Mouse (Mus musculus): Measurements from ENCODE around the gene Zc3hc1. TPM values are rescaled to one million over a fixed set of nuclear protein-coding genes. Genes with fewer than 3 reads are reported as not detected.

Zc3hc1 gene
- polyA plus RNA-seq, 2 experiments = 13.7 to 23.4 TPM

GRCm38 (mm10) chr6:30432461-30433192 is 41.8 kb upstream of the Zc3hc1 start:
- peaks cover 0 to 2% of the 10 kb centered on the region in 2 experiments; a peak in 2 of 4 replicates for H3K4me1 ChIP-seq (replicated peaks; ENCODE audit: control insufficient read depth in 2 of 2, insufficient read depth in 2 of 2, low read length in 1 of 2)
- H3K9me3 ChIP-seq (ENCODE audit: control insufficient read depth, low read length) = no peaks in the 10 kb centered on the region
- H3K27ac ChIP-seq = no peak overlapping the region
- WGBS (ENCODE audit: insufficient replicate concordance) = 68% methylated on average over 3 of the region's 3 CpGs
- H3K9ac ChIP-seq (replicated peaks) = no peak overlapping the region
- H3K4me2 ChIP-seq (ENCODE audit: low read depth) = no peak overlapping the region
- no peaks in the 10 kb centered on the region for H3K36me3 ChIP-seq (replicated peaks; ENCODE audit: control insufficient read depth, insufficient read depth, low read depth)
- ATAC-seq (ENCODE audit: insufficient read depth) (no peak), DNase-seq (ENCODE audit: low read depth in 3 of 3, low spot score in 3 of 3) (no peak)
- no peaks in the 10 kb centered on the region for H3K27me3 ChIP-seq (ENCODE audit: control insufficient read depth, insufficient read depth, low read length)
- TF ChIP-seq EP300 (IDR thresholded peaks at IDR 0.05; ENCODE audit: low read depth) (no peak), CTCF (IDR thresholded peaks at IDR 0.05; ENCODE audit: low read depth) (no peak)
- H3K4me3 ChIP-seq (ENCODE audit: insufficient read depth in 1 of 2, low read depth in 2 of 2, low read length in 2 of 2) = no peak overlapping the region

- Histone ChIP-seq H3K4me1 (replicated peaks; ENCODE audit: control insufficient read depth in 2 of 2, insufficient read depth in 2 of 2, low read length in 1 of 2) (no peaks in the 10 kb centered on the region), H3K27me3 (ENCODE audit: control insufficient read depth, insufficient read depth, low read length) (no peaks in the 10 kb centered on the region), H3K4me3 (ENCODE audit: insufficient read depth in 1 of 2, low read depth in 2 of 2, low read length in 2 of 2) (no peak overlapping the region), H3K36me3 (replicated peaks; ENCODE audit: control insufficient read depth, insufficient read depth, low read depth) (no peaks in the 10 kb centered on the region), H3K4me2 (ENCODE audit: low read depth) (no peak overlapping the region), H3K9ac (replicated peaks) (no peak overlapping the region), H3K27ac (no peak overlapping the region), H3K9me3 (ENCODE audit: control insufficient read depth, low read length) (no peaks in the 10 kb centered on the region)
- DNase-seq (ENCODE audit: low read depth in 3 of 3, low spot score in 3 of 3) (no peak), ATAC-seq (ENCODE audit: insufficient read depth) (no peak)
- no peak for TF ChIP-seq CTCF (IDR thresholded peaks at IDR 0.05; ENCODE audit: low read depth)
- no peak for TF ChIP-seq EP300 (IDR thresholded peaks at IDR 0.05; ENCODE audit: low read depth)
- WGBS (ENCODE audit: insufficient replicate concordance) = 89% methylated on average over 7 of the region's 7 CpGs
Measured at GRCm38 (mm10) chr6:30416801-30417200, 26.0 kb upstream of the Zc3hc1 start.

- no peaks in the 10 kb centered on the region for H3K9me3 ChIP-seq (ENCODE audit: control insufficient read depth, low read length)
- H3K9ac ChIP-seq (replicated peaks) = no peak overlapping the region
- H3K4me2 ChIP-seq (ENCODE audit: low read depth) = no peak overlapping the region
- H3K27ac ChIP-seq = no peak overlapping the region
- H3K4me3 ChIP-seq (ENCODE audit: insufficient read depth in 1 of 2, low read depth in 2 of 2, low read length in 2 of 2) = no peak overlapping the region
- TF ChIP-seq EP300 (IDR thresholded peaks at IDR 0.05; ENCODE audit: low read depth) = no peak
- peak; percentile 35 for TF ChIP-seq CTCF (IDR thresholded peaks at IDR 0.05; ENCODE audit: low read depth)
- H3K36me3 ChIP-seq (replicated peaks; ENCODE audit: control insufficient read depth, insufficient read depth, low read depth) = no peaks in the 10 kb centered on the region
- DNase-seq (ENCODE audit: low read depth in 3 of 3, low spot score in 3 of 3) (no peak), ATAC-seq (ENCODE audit: insufficient read depth) (no peak)
- 73% methylated on average over 2 of the region's 2 CpGs for WGBS (ENCODE audit: insufficient replicate concordance)
- no peaks in the 10 kb centered on the region for H3K27me3 ChIP-seq (ENCODE audit: control insufficient read depth, insufficient read depth, low read length)
- H3K4me1 ChIP-seq (replicated peaks; ENCODE audit: control insufficient read depth in 2 of 2, insufficient read depth in 2 of 2, low read length in 1 of 2) = no peaks in the 10 kb centered on the region
Measured at GRCm38 (mm10) chr6:30416126-30416525, 25.3 kb upstream of the Zc3hc1 start.

- Histone ChIP-seq H3K27ac (no peak overlapping the region), H3K4me3 (ENCODE audit: insufficient read depth in 1 of 2, low read depth in 2 of 2, low read length in 2 of 2) (no peak overlapping the region), H3K4me2 (ENCODE audit: low read depth) (no peak overlapping the region), H3K9me3 (ENCODE audit: control insufficient read depth, low read length) (no peaks in the 10 kb centered on the region), H3K4me1 (replicated peaks; ENCODE audit: control insufficient read depth in 2 of 2, insufficient read depth in 2 of 2, low read length in 1 of 2) (peaks cover 0 to 3% of the 10 kb centered on the region in 2 experiments; a peak in 1 of 4 replicates), H3K36me3 (replicated peaks; ENCODE audit: control insufficient read depth, insufficient read depth, low read depth) (no peaks in the 10 kb centered on the region), H3K9ac (replicated peaks) (no peak overlapping the region), H3K27me3 (ENCODE audit: control insufficient read depth, insufficient read depth, low read length) (no peaks in the 10 kb centered on the region)
- no peak for DNase-seq (ENCODE audit: low read depth in 3 of 3, low spot score in 3 of 3)
- ATAC-seq (ENCODE audit: insufficient read depth) = no peak
- TF ChIP-seq EP300 (IDR thresholded peaks at IDR 0.05; ENCODE audit: low read depth) (no peak), CTCF (IDR thresholded peaks at IDR 0.05; ENCODE audit: low read depth) (no peak)
- WGBS (ENCODE audit: insufficient replicate concordance) = 71% methylated on average over 4 of the region's 4 CpGs
Measured at GRCm38 (mm10) chr6:30411311-30411710, 20.5 kb upstream of the Zc3hc1 start.

GRCm38 (mm10) chr6:30409399-30410093 is 18.7 kb upstream of the Zc3hc1 start:
- Histone ChIP-seq H3K4me3 (ENCODE audit: insufficient read depth in 1 of 2, low read depth in 2 of 2, low read length in 2 of 2) (no peak overlapping the region), H3K27ac (no peak overlapping the region), H3K9ac (replicated peaks) (no peak overlapping the region), H3K36me3 (replicated peaks; ENCODE audit: control insufficient read depth, insufficient read depth, low read depth) (no peaks in the 10 kb centered on the region), H3K27me3 (ENCODE audit: control insufficient read depth, insufficient read depth, low read length) (no peaks in the 10 kb centered on the region), H3K4me1 (replicated peaks; ENCODE audit: control insufficient read depth in 2 of 2, insufficient read depth in 2 of 2, low read length in 1 of 2) (peaks cover 0 to 6% of the 10 kb centered on the region in 2 experiments; a peak in 2 of 4 replicates), H3K4me2 (ENCODE audit: low read depth) (no peak overlapping the region), H3K9me3 (ENCODE audit: control insufficient read depth, low read length) (no peaks in the 10 kb centered on the region)
- 79% methylated on average over 7 of the region's 7 CpGs for WGBS (ENCODE audit: insufficient replicate concordance)
- ATAC-seq (ENCODE audit: insufficient read depth) (no peak), DNase-seq (ENCODE audit: low read depth in 3 of 3, low spot score in 3 of 3) (no peak)
- TF ChIP-seq EP300 (IDR thresholded peaks at IDR 0.05; ENCODE audit: low read depth) (no peak), CTCF (IDR thresholded peaks at IDR 0.05; ENCODE audit: low read depth) (no peak)
